Mouse (Mus musculus): ENCODE measurements around the gene Dynlrb2. TPM values are rescaled to one million over a fixed set of nuclear protein-coding genes. Genes with fewer than 3 reads are reported as not detected.
A peak's percentile ranks its signal among the peaks of the same experiment; 100 is the strongest.

Dynlrb2 gene
- polyA plus RNA-seq (2014; fragmentation: Nextera tagmentation; extraction: Ambion mirVana): 4.7 and 9.1 TPM in 2 replicates

GRCm38 (mm10) chr8:116504477-116505120, at the start of gene Dynlrb2:
Dynlrb2 (plus strand) TSS chr8:116504974.
- Histone ChIP-seq H3K27ac (ENCODE audit: low read depth, low read length) (no peak within 1 kb of the TSS), H3K4me1 (ENCODE audit: control insufficient read depth, insufficient read depth, low read length) (no peaks in the 10 kb centered on the region; the same call in 1 of the 2 replicates), H3K36me3 (ENCODE audit: control insufficient read depth, insufficient read depth, low read length) (no peaks in the 10 kb centered on the region), H3K9me3 (ENCODE audit: control insufficient read depth, low read length) (no peaks in the 10 kb centered on the region), H3K27me3 (ENCODE audit: control insufficient read depth, insufficient read depth, low read length) (no peaks in the 10 kb centered on the region), H3K4me3 (ENCODE audit: low read depth, low read length) (peak within 1 kb of the TSS; percentile 33), H3K9ac (replicated peaks; ENCODE audit: low read depth, low read length) (peak within 1 kb of the TSS; percentile 37; the same call in 1 of the 2 replicates), H3K4me2 (ENCODE audit: low read depth, low read length) (peak within 1 kb of the TSS; percentile 79)
- WGBS: 7% methylated on average over 19 of the region's 19 CpGs
- peak; percentile 95 for ATAC-seq (ENCODE audit: low read depth)

GRCm38 (mm10) chr8:116458569-116458968, 46.2 kb upstream of the Dynlrb2 start:
- ATAC-seq (ENCODE audit: low read depth): no peak
- no peaks in the 10 kb centered on the region for H3K36me3 ChIP-seq (ENCODE audit: control insufficient read depth, insufficient read depth, low read length)
- no peak overlapping the region for H3K27ac ChIP-seq (ENCODE audit: low read depth, low read length)
- no peak overlapping the region for H3K4me3 ChIP-seq (ENCODE audit: low read depth, low read length)
- no peaks in the 10 kb centered on the region for H3K9me3 ChIP-seq (ENCODE audit: control insufficient read depth, low read length)
- no peaks in the 10 kb centered on the region for H3K27me3 ChIP-seq (ENCODE audit: control insufficient read depth, insufficient read depth, low read length)
- 71% methylated on average over 11 of the region's 11 CpGs for WGBS
- no peak overlapping the region for H3K4me2 ChIP-seq (ENCODE audit: low read depth, low read length)
- no peak overlapping the region for H3K9ac ChIP-seq (replicated peaks; ENCODE audit: low read depth, low read length)
- H3K4me1 ChIP-seq (ENCODE audit: control insufficient read depth, insufficient read depth, low read length): no peaks in the 10 kb centered on the region

DNA sequence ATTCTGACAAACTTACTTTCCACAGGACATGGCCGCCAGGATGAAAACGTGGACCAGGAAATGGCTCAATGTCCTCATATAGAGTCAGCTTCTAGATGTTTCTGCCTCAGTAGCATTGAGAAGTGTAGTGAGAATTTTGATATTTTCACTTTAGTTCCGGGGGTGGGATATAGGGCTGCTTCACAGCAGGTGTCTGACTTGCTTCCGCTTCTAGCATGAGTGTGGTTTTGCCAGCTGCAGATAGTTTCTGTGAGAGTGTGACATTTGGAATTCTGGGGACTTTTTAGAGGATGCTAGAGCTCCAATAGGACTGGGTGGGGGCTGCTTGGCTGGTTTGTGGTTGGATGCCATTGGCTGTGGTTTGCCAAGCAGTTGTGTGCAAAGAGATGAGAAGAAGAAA, 43.3 kb upstream of the Dynlrb2 start:
- Histone ChIP-seq H3K4me3 (ENCODE audit: low read depth, low read length) (no peak overlapping the region), H3K4me2 (ENCODE audit: low read depth, low read length) (no peak overlapping the region), H3K9ac (replicated peaks; ENCODE audit: low read depth, low read length) (no peak overlapping the region), H3K9me3 (ENCODE audit: control insufficient read depth, low read length) (no peaks in the 10 kb centered on the region), H3K27ac (ENCODE audit: low read depth, low read length) (no peak overlapping the region), H3K27me3 (ENCODE audit: control insufficient read depth, insufficient read depth, low read length) (no peaks in the 10 kb centered on the region), H3K36me3 (ENCODE audit: control insufficient read depth, insufficient read depth, low read length) (no peaks in the 10 kb centered on the region), H3K4me1 (ENCODE audit: control insufficient read depth, insufficient read depth, low read length) (no peaks in the 10 kb centered on the region)
- 84% methylated on average over 4 of the region's 4 CpGs for WGBS
- ATAC-seq (ENCODE audit: low read depth): no peak

DNA sequence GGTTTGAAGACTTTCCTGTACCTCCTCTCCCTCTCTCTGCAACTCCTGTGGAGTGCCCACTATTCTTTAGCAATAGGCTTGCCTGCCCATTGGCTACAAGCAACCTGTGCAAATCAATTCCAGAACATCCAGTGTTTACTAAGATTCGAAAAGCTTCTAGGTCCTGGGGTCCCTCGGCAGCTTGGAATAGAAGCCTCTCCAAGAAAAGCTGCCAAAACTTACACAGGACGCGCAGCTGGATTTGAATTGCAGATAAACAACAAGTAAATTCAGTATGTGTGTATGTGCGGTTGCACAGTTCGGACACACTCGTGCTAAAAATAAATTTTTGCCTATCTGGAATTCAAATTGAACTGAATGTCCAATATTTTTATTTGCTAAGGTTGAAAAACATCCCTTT, 38.2 kb upstream of the Dynlrb2 start:
- H3K27ac ChIP-seq (ENCODE audit: low read depth, low read length): no peak overlapping the region
- no peak for ATAC-seq (ENCODE audit: low read depth)
- no peak overlapping the region for H3K4me3 ChIP-seq (ENCODE audit: low read depth, low read length)
- H3K27me3 ChIP-seq (ENCODE audit: control insufficient read depth, insufficient read depth, low read length): no peaks in the 10 kb centered on the region
- no peaks in the 10 kb centered on the region for H3K9me3 ChIP-seq (ENCODE audit: control insufficient read depth, low read length)
- H3K36me3 ChIP-seq (ENCODE audit: control insufficient read depth, insufficient read depth, low read length): no peaks in the 10 kb centered on the region
- no peaks in the 10 kb centered on the region for H3K4me1 ChIP-seq (ENCODE audit: control insufficient read depth, insufficient read depth, low read length)
- H3K4me2 ChIP-seq (ENCODE audit: low read depth, low read length): no peak overlapping the region
- H3K9ac ChIP-seq (replicated peaks; ENCODE audit: low read depth, low read length): no peak overlapping the region
- 87% methylated on average over 7 of the region's 7 CpGs for WGBS

DNA sequence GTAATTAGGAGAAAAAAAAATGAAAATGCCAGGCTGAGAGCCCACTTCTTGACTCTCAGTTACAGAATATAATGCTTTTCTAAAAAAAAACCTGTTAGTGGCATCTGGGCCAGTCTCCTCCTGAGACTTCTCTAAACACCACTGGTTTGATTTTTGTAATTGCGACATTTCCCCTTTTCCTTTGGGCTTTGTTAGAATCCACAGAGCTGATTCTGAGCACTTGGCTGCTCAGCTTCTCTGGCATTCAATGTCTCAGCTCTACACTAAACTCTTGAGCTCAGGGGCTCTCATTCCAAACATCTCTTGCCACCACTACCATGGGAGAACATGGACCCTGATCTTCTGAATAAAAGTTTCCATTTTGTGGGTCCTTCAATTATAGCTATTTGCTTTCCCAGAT, 37.7 kb upstream of the Dynlrb2 start:
- no peaks in the 10 kb centered on the region for H3K36me3 ChIP-seq (ENCODE audit: control insufficient read depth, insufficient read depth, low read length)
- no peak for ATAC-seq (ENCODE audit: low read depth)
- 86% methylated on average over 1 of the region's 1 CpGs for WGBS

GRCm38 (mm10) chr8:116477941-116478340, 26.8 kb upstream of the Dynlrb2 start:
- Histone ChIP-seq H3K27ac (ENCODE audit: low read depth, low read length) (no peak overlapping the region), H3K4me2 (ENCODE audit: low read depth, low read length) (no peak overlapping the region), H3K4me3 (ENCODE audit: low read depth, low read length) (no peak overlapping the region), H3K36me3 (ENCODE audit: control insufficient read depth, insufficient read depth, low read length) (no peaks in the 10 kb centered on the region), H3K27me3 (ENCODE audit: control insufficient read depth, insufficient read depth, low read length) (no peaks in the 10 kb centered on the region; the same call in 1 of the 2 replicates), H3K9me3 (ENCODE audit: control insufficient read depth, low read length) (no peaks in the 10 kb centered on the region), H3K9ac (replicated peaks; ENCODE audit: low read depth, low read length) (no peak overlapping the region), H3K4me1 (ENCODE audit: control insufficient read depth, insufficient read depth, low read length) (no peaks in the 10 kb centered on the region)
- 89% methylated on average over 9 of the region's 9 CpGs for WGBS
- ATAC-seq (ENCODE audit: low read depth): no peak

More for the DNA sequence above, 37.7 kb upstream of the Dynlrb2 start:
- Histone ChIP-seq H3K27me3 (ENCODE audit: control insufficient read depth, insufficient read depth, low read length) (no peaks in the 10 kb centered on the region), H3K4me2 (ENCODE audit: low read depth, low read length) (no peak overlapping the region), H3K9me3 (ENCODE audit: control insufficient read depth, low read length) (no peaks in the 10 kb centered on the region), H3K9ac (replicated peaks; ENCODE audit: low read depth, low read length) (no peak overlapping the region), H3K27ac (ENCODE audit: low read depth, low read length) (no peak overlapping the region), H3K4me3 (ENCODE audit: low read depth, low read length) (no peak overlapping the region), H3K4me1 (ENCODE audit: control insufficient read depth, insufficient read depth, low read length) (no peaks in the 10 kb centered on the region)

GRCm38 (mm10) chr8:116478681-116479080, 26.1 kb upstream of the Dynlrb2 start:
- no peaks in the 10 kb centered on the region for H3K36me3 ChIP-seq (ENCODE audit: control insufficient read depth, insufficient read depth, low read length)
- H3K27me3 ChIP-seq (ENCODE audit: control insufficient read depth, insufficient read depth, low read length): no peaks in the 10 kb centered on the region; the same call in 1 of the 2 replicates
- H3K4me1 ChIP-seq (ENCODE audit: control insufficient read depth, insufficient read depth, low read length): no peaks in the 10 kb centered on the region
- no peak overlapping the region for H3K27ac ChIP-seq (ENCODE audit: low read depth, low read length)
- no peak for ATAC-seq (ENCODE audit: low read depth)
- no peak overlapping the region for H3K4me2 ChIP-seq (ENCODE audit: low read depth, low read length)
- no peak overlapping the region for H3K9ac ChIP-seq (replicated peaks; ENCODE audit: low read depth, low read length)
- H3K4me3 ChIP-seq (ENCODE audit: low read depth, low read length): no peak overlapping the region
- no peaks in the 10 kb centered on the region for H3K9me3 ChIP-seq (ENCODE audit: control insufficient read depth, low read length)

- ATAC-seq (ENCODE audit: low read depth): no peak
- Histone ChIP-seq H3K27me3 (ENCODE audit: control insufficient read depth, insufficient read depth, low read length) (no peaks in the 10 kb centered on the region; the same call in 1 of the 2 replicates), H3K36me3 (ENCODE audit: control insufficient read depth, insufficient read depth, low read length) (no peaks in the 10 kb centered on the region), H3K4me2 (ENCODE audit: low read depth, low read length) (no peak overlapping the region), H3K4me1 (ENCODE audit: control insufficient read depth, insufficient read depth, low read length) (no peaks in the 10 kb centered on the region), H3K9me3 (ENCODE audit: control insufficient read depth, low read length) (no peaks in the 10 kb centered on the region), H3K9ac (replicated peaks; ENCODE audit: low read depth, low read length) (no peak overlapping the region), H3K4me3 (ENCODE audit: low read depth, low read length) (no peak overlapping the region), H3K27ac (ENCODE audit: low read depth, low read length) (no peak overlapping the region)
- 21% methylated on average over 7 of the region's 7 CpGs for WGBS
Observed at GRCm38 (mm10) chr8:116480894-116481293, 23.9 kb upstream of the Dynlrb2 start.

DNA sequence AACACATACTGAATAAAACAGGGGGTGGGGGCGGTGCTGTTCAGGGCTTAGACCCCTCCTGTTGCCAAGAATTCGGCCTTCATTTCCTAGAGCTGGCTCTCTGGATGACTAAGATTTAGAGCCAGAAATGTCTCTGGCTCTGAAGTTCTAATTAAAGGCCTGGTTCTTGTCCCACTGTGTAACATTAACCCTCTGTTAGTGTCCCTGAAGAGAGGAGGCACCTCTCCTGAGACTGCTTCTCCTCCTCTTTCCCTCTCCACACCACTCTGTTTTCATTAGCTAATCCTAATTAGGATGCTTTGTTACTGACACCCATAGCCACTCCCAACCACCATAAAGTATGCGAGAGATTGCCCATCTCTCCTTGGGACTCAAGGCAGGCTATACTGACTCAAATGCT, 22.0 kb upstream of the Dynlrb2 start:
- Histone ChIP-seq H3K9ac (replicated peaks; ENCODE audit: low read depth, low read length) (no peak overlapping the region), H3K27me3 (ENCODE audit: control insufficient read depth, insufficient read depth, low read length) (no peaks in the 10 kb centered on the region; the same call in 1 of the 2 replicates), H3K9me3 (ENCODE audit: control insufficient read depth, low read length) (no peaks in the 10 kb centered on the region), H3K4me1 (ENCODE audit: control insufficient read depth, insufficient read depth, low read length) (no peaks in the 10 kb centered on the region), H3K36me3 (ENCODE audit: control insufficient read depth, insufficient read depth, low read length) (no peaks in the 10 kb centered on the region), H3K27ac (ENCODE audit: low read depth, low read length) (no peak overlapping the region), H3K4me3 (ENCODE audit: low read depth, low read length) (no peak overlapping the region), H3K4me2 (ENCODE audit: low read depth, low read length) (no peak overlapping the region)
- WGBS: 40% methylated on average over 3 of the region's 3 CpGs
- no peak for ATAC-seq (ENCODE audit: low read depth)
